Mouse (Mus musculus) G1E (cell line): ENCODE measurements at regions not wholly inside any gene's neighbourhood (a gene's known extent, or its start where the extent isn't known, plus 50 kb on each side); places are given as distances from the start of the nearest gene placed in this dataset.

ENCODE experiments used
- CTCF ChIP-seq: IDR thresholded peaks from 2 replicates; pipeline ENCODE4 v1.5.1; 2012; ENCODE audit warnings: low read depth, low read length, inconsistent platforms, mixed read lengths
- GATA1 ChIP-seq: IDR thresholded peaks from 2 replicates; pipeline ENCODE4 v1.6.1; 2012; ENCODE audit warnings: borderline replicate concordance, low read length, inconsistent platforms, mixed read lengths

DNA sequence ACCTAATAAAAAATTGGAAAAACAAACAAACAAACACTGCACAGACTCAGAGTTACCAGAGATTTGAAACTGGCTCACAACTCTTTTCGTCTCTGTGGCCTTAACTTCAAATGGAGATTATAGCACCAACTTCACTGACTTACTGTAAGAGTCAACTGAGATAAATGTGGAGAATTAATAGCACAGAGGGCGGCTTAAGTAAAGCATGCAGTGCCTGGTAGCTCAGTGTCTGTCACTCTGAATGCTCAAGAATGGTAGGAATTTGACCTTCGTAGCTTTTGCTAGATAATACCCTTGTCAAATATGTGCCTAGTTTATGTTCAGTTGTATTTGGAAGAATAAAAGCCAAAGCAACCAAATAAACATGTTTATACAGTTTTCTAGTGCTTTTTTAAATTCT lies 558.4 kb upstream of the 2610301B20Rik start:
- TF ChIP-seq CTCF (no peak), GATA1 (no peak)
